Mouse (Mus musculus) macrophage (primary cell): ENCODE results near the gene Nfia. TPM values are rescaled to one million over a fixed set of nuclear protein-coding genes. Genes with fewer than 3 reads are reported as not detected.

Experiments
- H3K27ac ChIP-seq: fragments of 350-480 bp; formaldehyde crosslinking; 2 replicates; pipeline ENCODE4 v1.9.0; 2021
- H3K36me3 ChIP-seq: fragments of 350-480 bp; formaldehyde crosslinking; 2 replicates; pipeline ENCODE4 v1.9.0; 2021; ENCODE audit errors: inconsistent target
- H3K4me3 ChIP-seq: fragments of 350-480 bp; formaldehyde crosslinking; 2 replicates; pipeline ENCODE4 v1.9.0; 2021; ENCODE audit errors: inconsistent target
- H3K79me2 ChIP-seq: fragments of 350-480 bp; formaldehyde crosslinking; 2 replicates; pipeline ENCODE4 v1.9.0; 2021; ENCODE audit errors: inconsistent target
- WGBS: methylation state at CpG from one replicate; pipeline ENCODE4 v1.1.7; 2026; ENCODE audit warnings: inconsistent platforms; ENCODE audit not compliant: missing documents; 5-methylcytosine and 5-hydroxymethylcytosine counted together
- polyA plus RNA-seq: library from polyadenylated mRNA; stranded (reverse); fragments of 250-400 nt; gene quantifications from 3 replicates; pipeline ENCODE4 v1.2.4, GENCODE M21; 2018; ENCODE audit warnings: inconsistent platforms

Gene Nfia
- polyA plus RNA-seq, 1 experiment from 2014 or later: 2.4 TPM

DNA sequence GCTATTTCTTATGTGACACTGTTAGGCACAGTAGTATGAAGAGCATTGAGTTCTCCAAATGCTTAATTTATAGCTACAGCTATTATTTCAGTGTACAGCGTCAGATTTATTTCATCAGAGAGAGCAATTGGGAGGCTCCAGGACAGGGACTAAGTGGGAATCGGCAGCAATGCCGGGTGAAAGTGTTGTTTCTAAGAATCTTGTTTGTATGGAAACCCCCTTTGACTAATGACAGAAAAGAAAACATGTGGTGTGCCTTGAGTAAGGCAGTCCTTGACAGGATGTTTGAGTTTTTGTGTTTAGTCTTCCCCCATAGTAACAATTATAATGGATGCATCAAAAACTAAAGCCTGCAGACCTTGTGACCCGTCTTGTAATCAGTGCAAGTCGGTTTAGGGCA, 204.4 kb downstream of the Nfia start:
- Histone ChIP-seq H3K36me3 (no peaks in the 10 kb centered on the region), H3K4me3 (no peak overlapping the region), H3K27ac (no peak overlapping the region), H3K79me2 (no peaks in the 10 kb centered on the region)
- 92% methylated on average over 5 of the region's 5 CpGs for WGBS

DNA sequence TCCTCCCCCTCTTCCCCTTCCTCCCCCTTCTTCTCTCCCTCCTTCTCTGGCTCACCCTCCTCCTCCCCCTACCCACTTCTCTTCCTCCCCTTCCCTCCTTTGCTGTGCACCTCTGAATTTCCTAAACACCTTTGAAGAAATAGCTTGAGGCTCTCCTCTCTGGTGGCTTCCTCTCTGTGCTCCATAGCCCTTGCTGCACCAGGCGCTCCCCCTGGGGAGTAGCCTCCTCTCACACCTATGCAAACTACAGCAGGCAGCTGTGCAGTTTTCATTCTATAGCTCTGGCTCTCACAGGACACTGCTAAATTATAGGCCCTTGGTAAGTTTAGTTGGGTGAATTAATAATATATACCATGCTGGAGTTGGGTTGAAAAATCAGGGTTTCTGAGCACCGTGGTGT, 211.8 kb downstream of the Nfia start:
- Histone ChIP-seq H3K27ac (no peak overlapping the region), H3K4me3 (no peak overlapping the region), H3K79me2 (no peaks in the 10 kb centered on the region), H3K36me3 (no peaks in the 10 kb centered on the region)
- 88% methylated on average over 2 of the region's 2 CpGs for WGBS

DNA sequence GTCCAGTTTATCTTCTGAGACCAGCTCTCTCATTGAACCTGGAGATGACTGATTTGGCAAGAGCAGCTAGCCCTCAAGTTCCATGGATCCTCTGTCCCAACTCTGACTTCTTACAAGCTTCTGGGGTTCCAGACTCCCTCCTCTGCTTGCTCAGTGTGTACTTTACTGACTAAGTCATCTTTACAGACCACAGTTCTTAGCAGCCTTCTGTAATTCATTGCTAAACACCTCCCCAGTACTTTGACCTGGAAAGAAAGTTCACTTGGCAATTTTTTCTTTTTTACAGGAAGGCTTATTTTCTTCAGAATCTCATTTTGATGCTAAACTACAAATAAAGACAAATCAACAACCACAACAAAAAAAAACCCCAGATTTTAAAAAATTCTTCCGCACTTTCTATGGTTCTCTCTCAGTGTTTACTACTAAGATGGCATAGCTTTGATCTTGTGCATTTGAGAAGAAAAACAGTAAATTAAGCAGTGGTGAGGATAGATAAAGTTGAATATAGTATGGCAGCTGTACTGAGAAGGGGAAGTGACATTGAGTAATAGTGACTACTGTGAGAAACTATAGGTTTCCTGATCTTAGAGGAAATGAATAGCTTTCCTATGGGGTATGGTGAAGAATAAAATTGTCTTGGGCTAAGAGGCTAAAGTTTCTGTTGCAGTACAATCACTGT, 213.7 kb downstream of the Nfia start:
- H3K27ac ChIP-seq: no peak overlapping the region

DNA sequence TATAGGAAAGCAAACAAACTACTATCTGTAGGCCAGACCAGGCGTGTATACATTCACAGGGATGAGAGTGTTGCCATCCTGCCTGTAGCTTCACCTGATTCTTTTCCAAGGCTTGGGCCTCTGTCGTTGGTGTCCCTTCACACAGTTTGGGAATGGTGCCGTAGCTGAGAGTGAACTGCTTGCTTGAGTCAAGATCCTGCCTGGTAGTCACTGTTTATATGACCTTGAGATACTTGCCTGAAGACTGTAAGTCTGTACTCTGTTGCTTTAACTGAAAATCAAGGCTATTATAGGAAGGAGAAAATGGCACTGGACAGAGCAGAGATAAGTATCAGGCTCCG, 214.2 kb downstream of the Nfia start:
- H3K79me2 ChIP-seq: no peaks in the 10 kb centered on the region
- no peak overlapping the region for H3K27ac ChIP-seq
- H3K36me3 ChIP-seq: no peaks in the 10 kb centered on the region
- WGBS: 86% methylated on average over 4 of the region's 4 CpGs
- no peak overlapping the region for H3K4me3 ChIP-seq

More for the DNA sequence above, 213.7 kb downstream of the Nfia start:
- WGBS: 89% methylated on average over 1 of the region's 1 CpGs
- H3K36me3 ChIP-seq: no peaks in the 10 kb centered on the region
- H3K79me2 ChIP-seq: no peaks in the 10 kb centered on the region
- no peak overlapping the region for H3K4me3 ChIP-seq

DNA sequence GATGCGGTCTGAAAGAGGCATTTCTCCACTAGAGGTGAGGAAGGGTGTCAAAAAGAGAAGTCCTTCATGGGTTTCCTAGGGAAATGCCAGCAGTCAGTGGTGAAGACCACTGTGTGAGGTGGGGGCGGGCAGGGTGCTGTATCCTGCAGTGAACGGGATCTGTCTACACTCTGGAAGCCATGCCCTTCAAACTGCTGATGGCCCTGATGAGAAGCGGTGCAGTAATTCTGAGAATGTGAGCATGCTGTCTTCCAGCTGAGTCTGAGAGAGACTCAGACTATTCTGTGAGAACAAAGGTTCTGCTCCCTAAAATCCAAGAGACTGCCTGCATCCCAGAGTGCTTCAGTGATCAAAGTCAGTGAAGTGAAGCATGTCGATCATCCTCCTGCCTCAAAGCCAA, 216.2 kb downstream of the Nfia start:
- no peaks in the 10 kb centered on the region for H3K79me2 ChIP-seq
- no peaks in the 10 kb centered on the region for H3K36me3 ChIP-seq
- 65% methylated on average over 5 of the region's 5 CpGs for WGBS
- no peak overlapping the region for H3K4me3 ChIP-seq
- H3K27ac ChIP-seq: no peak overlapping the region

DNA sequence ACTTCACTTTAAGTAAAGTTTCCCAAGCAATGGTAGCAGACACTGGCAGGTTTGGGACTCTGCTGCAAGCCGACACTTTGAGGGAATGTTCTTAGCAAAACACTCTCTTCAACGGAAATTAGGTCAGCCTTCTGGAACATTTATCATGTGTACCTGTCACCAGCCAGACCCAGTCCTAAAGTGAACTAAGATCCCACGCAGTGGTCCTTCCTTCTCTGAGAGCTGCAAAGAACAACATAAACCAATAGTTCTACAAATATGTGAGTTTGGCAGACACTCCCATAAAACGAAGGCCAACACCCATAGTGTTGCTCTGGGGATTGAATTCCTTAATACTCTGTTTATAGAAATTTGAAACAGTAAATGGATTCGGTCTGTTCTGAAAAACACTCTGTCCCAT, 217.9 kb downstream of the Nfia start:
- Histone ChIP-seq H3K36me3 (no peaks in the 10 kb centered on the region), H3K27ac (no peak overlapping the region), H3K79me2 (no peaks in the 10 kb centered on the region), H3K4me3 (no peak overlapping the region)
- 66% methylated on average over 5 of the region's 5 CpGs for WGBS

DNA sequence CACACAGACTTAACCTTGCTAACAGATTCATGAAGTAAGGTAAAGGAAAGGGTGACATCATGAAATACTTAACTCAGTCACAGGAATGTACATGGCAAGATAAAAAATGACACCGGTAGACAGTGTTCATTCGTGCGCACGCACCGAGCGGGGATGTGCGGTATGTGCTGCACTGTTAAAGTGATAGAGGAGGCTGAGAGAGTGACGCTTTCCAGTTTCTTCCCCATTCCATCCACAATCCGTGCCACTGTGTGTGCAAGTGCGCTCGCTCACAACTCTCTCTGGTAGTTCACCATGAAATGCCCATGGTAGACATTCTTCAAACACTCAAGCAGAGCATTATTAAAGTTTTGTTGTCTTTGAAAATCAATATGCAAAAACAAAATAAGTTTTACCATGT, 218.9 kb downstream of the Nfia start:
- Histone ChIP-seq H3K36me3 (no peaks in the 10 kb centered on the region), H3K27ac (no peak overlapping the region), H3K79me2 (no peaks in the 10 kb centered on the region), H3K4me3 (no peak overlapping the region)
- 94% methylated on average over 11 of the region's 11 CpGs for WGBS

DNA sequence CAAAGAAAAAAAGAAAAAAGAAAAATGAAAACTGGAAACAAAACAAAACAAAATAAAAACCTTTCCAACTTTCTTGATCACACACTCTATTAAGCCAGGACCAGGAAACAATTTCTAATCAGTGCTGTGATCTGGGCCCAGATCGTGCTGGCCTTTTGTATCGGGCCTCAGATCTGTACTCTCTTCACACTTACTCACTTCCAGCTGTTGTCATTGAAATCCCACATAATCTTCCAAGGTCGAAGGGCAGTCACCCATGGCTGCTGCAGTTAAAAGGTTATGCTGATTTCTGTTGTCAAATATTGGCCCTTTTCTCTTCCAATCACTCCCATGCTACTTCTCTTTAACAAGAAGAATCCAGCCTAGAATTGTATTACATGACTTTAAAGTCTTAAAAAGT, 219.3 kb downstream of the Nfia start:
- no peak overlapping the region for H3K27ac ChIP-seq
- WGBS: 94% methylated on average over 3 of the region's 3 CpGs
- no peak overlapping the region for H3K4me3 ChIP-seq
- H3K79me2 ChIP-seq: no peaks in the 10 kb centered on the region
- H3K36me3 ChIP-seq: no peaks in the 10 kb centered on the region

DNA sequence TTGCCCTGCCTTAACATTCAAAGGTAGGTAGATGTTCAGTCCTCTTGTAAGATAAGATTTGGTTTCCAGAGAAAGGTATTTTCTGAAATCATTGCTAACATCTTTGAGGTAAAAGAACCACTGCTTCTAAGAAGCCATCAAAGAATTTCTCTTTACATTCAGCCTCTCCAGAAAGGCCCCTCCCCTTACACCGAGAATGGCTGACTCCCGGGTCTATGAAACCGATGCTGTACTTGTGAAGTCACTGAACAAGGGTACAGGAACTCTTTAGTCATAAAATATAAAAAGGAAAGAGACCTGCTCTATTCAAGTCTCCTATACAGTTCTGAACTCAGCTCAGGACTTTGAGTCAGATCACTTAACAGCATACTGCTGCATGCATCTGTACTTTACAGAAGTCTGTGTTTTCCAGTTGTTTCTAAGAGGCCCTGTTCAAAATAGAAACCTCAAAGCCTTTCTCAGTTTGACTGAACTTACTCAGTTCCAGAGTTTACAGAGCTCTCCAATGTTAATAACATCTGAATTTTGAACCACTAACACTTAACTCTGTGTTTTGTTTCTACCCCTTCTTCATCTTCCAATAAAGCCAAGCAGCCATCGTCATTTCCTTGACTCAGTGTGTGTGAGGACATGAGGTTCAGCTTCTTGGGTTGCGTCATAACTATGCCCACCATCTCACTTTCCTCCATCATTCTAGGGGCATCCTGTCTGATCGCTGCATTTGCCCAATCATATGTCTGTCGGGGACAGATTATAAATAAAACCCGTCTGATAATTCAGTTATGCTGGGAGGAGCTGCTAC, 223.6 kb downstream of the Nfia start:
- no peak overlapping the region for H3K27ac ChIP-seq
- H3K36me3 ChIP-seq: no peaks in the 10 kb centered on the region
- H3K4me3 ChIP-seq: no peak overlapping the region
- no peaks in the 10 kb centered on the region for H3K79me2 ChIP-seq
- WGBS: 85% methylated on average over 8 of the region's 8 CpGs

DNA sequence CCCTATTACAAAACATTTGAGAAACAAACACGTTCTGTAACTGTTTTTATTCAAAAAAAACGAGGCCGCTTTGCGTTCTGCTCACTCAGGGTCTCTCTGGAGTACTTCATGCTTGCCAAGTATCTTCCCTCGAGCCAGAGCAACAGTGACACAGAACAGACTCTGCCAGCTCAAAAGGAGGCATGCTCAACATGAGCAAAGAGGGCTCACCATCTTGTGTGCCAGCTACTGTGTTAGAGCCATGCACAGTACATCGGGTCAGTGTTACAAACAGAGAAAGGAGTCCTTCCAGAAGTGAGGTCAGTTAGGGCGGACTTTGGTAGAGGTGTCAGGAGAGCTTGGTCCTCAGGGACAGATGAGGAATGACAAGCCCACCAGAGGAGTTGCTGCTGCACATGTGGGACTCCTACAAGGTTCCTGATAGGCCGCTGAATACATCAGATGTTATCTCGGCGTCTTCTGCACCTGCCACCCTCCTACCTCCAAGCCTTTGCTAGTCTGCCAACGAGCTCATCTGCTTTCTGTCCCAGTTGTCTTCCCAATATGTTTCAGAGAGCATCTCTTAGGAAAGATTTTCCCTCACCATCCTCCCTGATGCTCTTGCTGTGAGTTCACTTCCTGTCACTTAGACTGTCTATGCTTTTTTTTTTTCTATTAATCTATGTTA, 224.8 kb downstream of the Nfia start:
- no peak overlapping the region for H3K27ac ChIP-seq
- no peaks in the 10 kb centered on the region for H3K36me3 ChIP-seq
- H3K4me3 ChIP-seq: no peak overlapping the region
- WGBS: 94% methylated on average over 11 of the region's 11 CpGs
- H3K79me2 ChIP-seq: no peaks in the 10 kb centered on the region

DNA sequence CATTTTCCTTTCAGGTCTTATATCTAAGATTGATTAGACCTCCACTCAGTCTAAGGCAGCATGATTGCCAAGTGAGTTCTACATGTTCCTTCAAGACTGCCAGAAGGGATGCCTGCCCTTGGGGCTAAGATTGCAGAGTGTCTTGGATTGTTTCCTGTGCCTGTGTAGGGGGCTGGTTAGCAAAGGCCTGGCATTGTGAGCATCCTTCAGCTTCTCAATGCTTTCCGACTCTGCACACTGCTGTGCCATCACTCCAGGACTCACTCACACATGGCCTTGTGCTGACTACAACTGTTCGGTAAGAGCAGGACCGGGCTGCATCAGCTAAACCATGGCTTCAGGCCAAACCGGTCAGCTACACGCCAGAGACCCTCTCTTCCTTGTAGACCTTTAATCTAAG, 229.7 kb downstream of the Nfia start:
- 95% methylated on average over 5 of the region's 5 CpGs for WGBS
- no peaks in the 10 kb centered on the region for H3K36me3 ChIP-seq
- no peak overlapping the region for H3K27ac ChIP-seq
- H3K4me3 ChIP-seq: no peak overlapping the region
- no peaks in the 10 kb centered on the region for H3K79me2 ChIP-seq

DNA sequence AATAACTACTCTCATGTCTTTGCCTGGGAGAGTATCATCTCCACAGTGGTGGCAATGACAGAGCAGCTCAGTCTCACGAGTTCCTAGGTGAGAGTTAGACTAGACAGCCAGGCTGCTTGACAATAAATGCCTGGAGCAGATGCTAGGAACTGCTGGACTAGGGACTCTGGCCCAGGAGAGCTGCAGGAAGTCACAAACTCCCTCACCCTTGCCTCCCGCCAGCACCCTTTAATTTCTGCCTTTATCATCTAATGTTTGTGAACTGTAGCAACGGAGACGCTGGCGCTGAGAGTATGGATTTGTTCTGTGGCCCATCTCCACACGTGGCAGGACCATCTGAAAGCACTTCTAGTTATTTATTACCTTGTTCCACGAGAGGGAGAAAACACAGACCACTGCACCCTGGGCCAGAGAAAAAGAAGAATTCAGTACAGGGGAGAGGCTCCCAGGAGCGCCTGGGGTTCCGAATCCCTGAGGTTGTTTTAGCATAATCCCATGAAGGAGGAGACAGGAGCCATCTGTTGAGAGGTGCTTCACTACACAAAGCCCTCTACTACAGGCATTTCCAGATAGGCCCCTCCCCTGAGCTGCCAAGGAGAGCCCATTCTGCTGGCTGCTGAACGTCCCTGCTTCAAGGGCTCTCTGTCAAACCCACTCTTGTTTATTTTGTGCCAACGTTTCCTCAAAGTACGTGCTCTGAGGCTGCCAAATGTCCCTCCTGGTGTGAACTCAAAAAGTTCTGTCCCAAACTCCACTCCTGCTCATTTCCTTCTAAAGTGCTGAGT, 231.0 kb downstream of the Nfia start:
- 92% methylated on average over 12 of the region's 12 CpGs for WGBS
- Histone ChIP-seq H3K27ac (no peak overlapping the region), H3K79me2 (no peaks in the 10 kb centered on the region), H3K36me3 (no peaks in the 10 kb centered on the region), H3K4me3 (no peak overlapping the region)

DNA sequence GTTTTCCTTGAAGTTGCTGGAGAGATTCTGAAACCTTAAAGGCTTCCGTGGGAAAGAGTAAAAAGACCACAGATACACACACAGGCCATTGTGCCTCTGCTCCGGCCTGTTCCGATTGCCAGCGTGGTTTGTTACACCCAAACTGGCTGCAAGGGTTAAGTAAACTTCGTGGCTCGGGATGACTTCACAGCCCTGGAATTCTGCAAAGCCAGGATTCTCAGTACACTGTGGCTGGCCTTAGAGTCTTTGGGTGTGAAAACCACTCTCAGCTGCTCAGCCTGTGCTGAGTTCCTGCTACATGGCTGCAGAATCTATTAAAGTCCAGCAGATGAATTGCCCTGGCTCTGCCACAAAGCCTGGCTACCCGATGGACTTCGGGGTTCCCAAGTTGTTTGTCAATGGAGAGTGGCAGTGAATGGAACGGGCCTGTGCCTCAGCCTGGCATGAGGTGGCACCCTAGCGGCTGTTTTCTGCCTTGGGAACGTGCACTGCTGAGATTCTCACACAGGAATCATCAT, 231.6 kb downstream of the Nfia start:
- Histone ChIP-seq H3K79me2 (no peaks in the 10 kb centered on the region), H3K4me3 (no peak overlapping the region), H3K36me3 (no peaks in the 10 kb centered on the region), H3K27ac (no peak overlapping the region)
- 89% methylated on average over 10 of the region's 11 CpGs for WGBS

DNA sequence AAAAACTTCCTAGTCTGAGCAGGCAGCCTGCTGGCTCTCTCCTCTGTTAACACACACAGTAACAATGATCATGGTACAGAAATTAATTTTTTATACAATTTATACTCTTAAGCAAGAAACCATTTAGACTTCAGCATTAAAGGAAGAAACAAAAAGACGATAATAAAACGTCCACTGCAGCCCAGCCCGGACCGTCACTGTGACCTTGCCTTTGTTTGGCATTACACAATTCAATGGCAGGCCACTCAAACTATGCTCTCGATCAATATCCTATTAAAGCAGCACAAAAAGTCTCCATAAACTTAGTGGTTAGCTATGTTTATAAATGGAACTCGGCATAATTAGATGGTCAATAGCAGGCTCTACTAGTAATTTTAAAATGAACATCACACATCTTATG, 232.5 kb downstream of the Nfia start:
- no peak overlapping the region for H3K27ac ChIP-seq
- H3K79me2 ChIP-seq: no peaks in the 10 kb centered on the region
- no peak overlapping the region for H3K4me3 ChIP-seq
- WGBS: 94% methylated on average over 6 of the region's 6 CpGs
- H3K36me3 ChIP-seq: no peaks in the 10 kb centered on the region
